Mouse (Mus musculus) midbrain, embryonic 10.5 days (tissue): ENCODE data around the gene Ubr2. TPM values are rescaled to one million over a fixed set of nuclear protein-coding genes. Genes with fewer than 3 reads are reported as not detected.
A peak's percentile ranks its signal among the peaks of the same experiment; 100 is the strongest.

ENCODE experiments used
- DNase-seq: peaks from one replicate; pipeline ENCODE4 v3.0.0-alpha.2; 2017; ENCODE audit warnings: low spot score
- H3K27ac ChIP-seq: fragments of 300-500 bp; sonication (generic); replicated peaks from 2 replicates; pipeline ENCODE4 v1.5.1; 2016; ENCODE audit warnings: mild to moderate bottlenecking
- H3K27me3 ChIP-seq: fragments of 300-500 bp; sonication (generic); 2 replicates; pipeline ENCODE4 v1.6.1; 2016; ENCODE audit warnings: low read depth, mild to moderate bottlenecking; ENCODE audit not compliant: poor library complexity, severe bottlenecking
- H3K36me3 ChIP-seq: fragments of 300-500 bp; sonication (generic); 2 replicates; pipeline ENCODE4 v1.6.1; 2016; ENCODE audit warnings: mild to moderate bottlenecking, moderate library complexity
- H3K4me1 ChIP-seq: fragments of 300-500 bp; sonication (generic); 2 replicates; pipeline ENCODE4 v1.6.1; 2016
- H3K4me3 ChIP-seq: fragments of 300-500 bp; sonication (generic); 2 replicates; pipeline ENCODE4 v1.5.1; 2016; ENCODE audit warnings: mild to moderate bottlenecking, moderate library complexity
- H3K9me3 ChIP-seq: fragments of 300-500 bp; sonication (generic); replicated peaks from 2 replicates; pipeline ENCODE4 v1.6.1; 2016; ENCODE audit warnings: mild to moderate bottlenecking
- WGBS: fragments of 180-500 bp; shearing (Covaris S2); methylation state at CpG from one replicate; pipeline ENCODE4 v1.1.7; 2016; 5-methylcytosine and 5-hydroxymethylcytosine counted together
- polyA plus RNA-seq: library from polyadenylated mRNA; unstranded; fragments of >200 nt; fragmentation: Nextera tagmentation; extraction: Ambion mirVana; gene quantifications from 2 replicates; pipeline ENCODE4 v1.2.1, GENCODE M21; 2016

Ubr2 gene
- polyA plus RNA-seq, 1 experiment from 2014 or later: 15.5 TPM

DNA sequence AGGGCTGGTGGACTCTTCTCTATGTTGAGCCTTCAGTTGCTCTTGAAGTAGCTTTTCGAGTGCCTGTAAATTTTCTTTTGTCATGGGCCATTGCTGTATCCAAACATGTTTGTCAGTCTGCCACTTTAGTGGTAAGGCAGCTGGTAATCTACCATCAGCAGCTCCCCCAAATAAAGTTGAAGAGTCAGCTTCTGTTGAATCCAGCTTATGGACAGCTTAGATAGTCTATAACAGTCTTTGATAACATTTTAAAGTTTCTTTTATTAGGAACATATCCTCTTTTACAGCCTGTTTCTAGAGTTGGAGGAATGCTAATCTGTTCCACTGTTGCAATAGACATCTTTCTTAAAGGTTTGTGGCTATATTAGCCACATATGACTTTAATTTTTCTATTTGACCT, 13.0 kb upstream of the Ubr2 start:
- H3K36me3 ChIP-seq: no peaks in the 10 kb centered on the region
- no peak overlapping the region for H3K4me3 ChIP-seq
- H3K4me1 ChIP-seq: no peaks in the 10 kb centered on the region
- H3K9me3 ChIP-seq: no peaks in the 10 kb centered on the region
- H3K27me3 ChIP-seq: no peaks in the 10 kb centered on the region
- WGBS: 95% methylated on average over 1 of the region's 1 CpGs
- H3K27ac ChIP-seq: no peak overlapping the region
- no peak for DNase-seq

DNA sequence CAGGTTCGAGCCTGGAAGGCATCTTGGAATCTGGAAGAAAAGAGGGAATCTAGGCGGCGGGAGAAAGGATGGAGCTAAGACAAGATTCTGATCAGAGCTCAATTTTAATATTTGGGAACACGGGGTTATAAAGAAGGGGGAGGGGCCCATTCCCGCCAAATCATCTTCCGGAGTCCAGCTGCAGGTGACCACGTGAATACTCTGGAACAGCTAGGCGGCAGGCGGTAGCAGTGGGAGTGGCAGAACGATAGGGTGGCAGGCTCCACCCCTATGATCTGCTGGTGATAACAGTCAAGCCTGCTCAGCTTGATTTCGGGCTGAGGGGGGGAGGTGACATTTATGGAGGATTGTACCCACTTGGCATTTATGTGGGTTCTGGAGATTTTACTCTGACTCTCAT, 2.5 kb upstream of the Ubr2 start:
- Histone ChIP-seq H3K36me3 (no peaks in the 10 kb centered on the region), H3K4me3 (no peak overlapping the region), H3K27ac (no peak overlapping the region), H3K27me3 (no peaks in the 10 kb centered on the region; the same call in 1 of the 2 replicates), H3K4me1 (peaks cover 15% of the 10 kb centered on the region), H3K9me3 (no peaks in the 10 kb centered on the region)
- 47% methylated on average over 11 of the region's 11 CpGs for WGBS
- no peak for DNase-seq

DNA sequence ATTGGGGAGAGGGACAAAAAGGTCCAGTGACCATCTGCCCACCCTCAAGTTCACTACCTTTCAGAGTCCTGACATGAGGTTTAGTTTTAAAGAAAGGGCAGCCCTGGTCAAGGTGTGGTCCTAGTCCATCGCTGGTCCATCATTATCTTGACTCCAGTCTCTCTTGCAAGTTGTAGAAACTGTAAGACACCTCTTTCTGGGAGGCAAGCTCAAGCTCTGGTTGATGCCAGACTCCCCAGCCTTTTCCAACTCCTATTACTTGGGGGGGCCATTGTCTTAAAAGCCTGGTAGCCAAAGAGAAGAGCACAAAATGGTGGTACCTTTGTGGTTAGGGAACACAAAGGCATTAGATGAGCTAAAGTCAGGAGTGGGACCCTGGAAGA, 1.3 kb upstream of the Ubr2 start:
- Histone ChIP-seq H3K27ac (no peak overlapping the region), H3K4me3 (no peak overlapping the region), H3K27me3 (no peaks in the 10 kb centered on the region; the same call in 1 of the 2 replicates), H3K36me3 (peaks cover 9% of the 10 kb centered on the region), H3K4me1 (peaks cover 19% of the 10 kb centered on the region), H3K9me3 (no peaks in the 10 kb centered on the region)
- DNase-seq: no peak
- 85% methylated on average over 1 of the region's 1 CpGs for WGBS

DNA sequence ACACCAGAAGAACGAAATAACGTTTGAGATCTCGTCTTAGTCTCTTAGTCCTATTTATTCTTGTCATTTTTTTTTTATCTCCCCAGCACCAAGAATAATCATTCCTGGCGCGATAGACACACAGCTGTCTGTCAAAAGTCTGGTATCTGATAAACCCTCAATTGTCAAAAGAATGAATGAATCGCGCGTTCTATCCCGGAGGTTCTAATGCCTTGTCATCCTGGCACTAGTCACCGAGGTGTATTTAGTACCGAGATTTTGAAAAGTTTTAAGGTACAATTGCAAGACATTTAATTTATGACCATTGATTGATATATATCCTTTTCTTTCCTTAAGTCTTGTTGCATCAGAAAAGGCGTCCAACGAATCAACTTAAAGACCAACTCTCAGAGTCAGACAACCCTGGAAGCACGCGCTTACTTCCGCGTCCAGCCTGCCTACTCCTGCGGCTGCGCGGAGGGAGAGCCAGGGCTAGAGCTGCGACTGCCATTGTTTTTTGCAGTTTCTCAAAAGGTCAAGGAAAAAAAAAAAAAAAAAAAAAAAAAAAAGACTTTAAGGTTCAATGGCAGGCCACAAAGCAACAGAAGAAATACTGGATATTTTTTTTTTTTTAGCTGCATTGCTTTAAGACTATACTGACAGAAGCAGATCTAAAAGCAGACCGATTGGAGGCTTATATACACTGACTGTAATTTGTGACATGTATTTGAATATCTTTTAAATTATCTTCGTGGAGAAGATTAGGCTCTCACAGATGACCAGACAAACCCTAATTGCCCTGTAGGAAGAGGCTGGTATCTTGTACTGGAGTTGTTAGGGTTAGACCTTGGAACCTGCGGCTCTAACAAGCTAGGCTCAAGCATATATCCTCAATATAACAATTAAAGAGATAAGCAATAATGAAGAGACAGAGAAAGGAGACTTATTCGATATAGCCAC, 635 bp upstream of the Ubr2 start:
- DNase-seq: peak; percentile 70
- 12% methylated on average over 25 of the region's 25 CpGs for WGBS
- H3K36me3 ChIP-seq: peaks cover 13% of the 10 kb centered on the region
- no peaks in the 10 kb centered on the region; the same call in 1 of the 2 replicates for H3K27me3 ChIP-seq
- peaks cover 19% of the 10 kb centered on the region for H3K4me1 ChIP-seq
- peak overlapping the region; percentile 96 for H3K4me3 ChIP-seq
- no peaks in the 10 kb centered on the region for H3K9me3 ChIP-seq
- H3K27ac ChIP-seq: peak overlapping the region; percentile 97

DNA sequence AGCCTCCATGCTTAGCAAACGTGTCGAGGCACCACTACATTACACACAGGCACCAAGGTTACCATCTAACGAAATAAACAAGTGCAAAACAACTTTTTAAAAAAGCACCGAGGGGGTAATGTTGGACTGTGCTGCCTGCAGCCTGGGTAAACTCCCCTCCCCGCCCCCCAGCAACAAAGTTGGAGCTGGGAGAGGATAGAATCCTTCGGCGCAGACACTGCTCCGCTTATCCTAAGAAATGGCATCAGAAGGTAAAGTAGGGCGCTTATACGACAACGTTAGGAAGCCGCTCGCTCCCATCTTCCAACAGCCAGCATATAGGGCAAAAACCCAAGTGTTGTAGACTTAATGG, 834 bp downstream of the Ubr2 start:
- DNase-seq: no peak
- H3K4me1 ChIP-seq: peaks cover 22% of the 10 kb centered on the region
- no peaks in the 10 kb centered on the region; the same call in 1 of the 2 replicates for H3K27me3 ChIP-seq
- no peaks in the 10 kb centered on the region for H3K9me3 ChIP-seq
- H3K4me3 ChIP-seq: peak overlapping the region; percentile 96
- peak overlapping the region; percentile 97 for H3K27ac ChIP-seq
- H3K36me3 ChIP-seq: peaks cover 13% of the 10 kb centered on the region
- WGBS: 3% methylated on average over 13 of the region's 13 CpGs

DNA sequence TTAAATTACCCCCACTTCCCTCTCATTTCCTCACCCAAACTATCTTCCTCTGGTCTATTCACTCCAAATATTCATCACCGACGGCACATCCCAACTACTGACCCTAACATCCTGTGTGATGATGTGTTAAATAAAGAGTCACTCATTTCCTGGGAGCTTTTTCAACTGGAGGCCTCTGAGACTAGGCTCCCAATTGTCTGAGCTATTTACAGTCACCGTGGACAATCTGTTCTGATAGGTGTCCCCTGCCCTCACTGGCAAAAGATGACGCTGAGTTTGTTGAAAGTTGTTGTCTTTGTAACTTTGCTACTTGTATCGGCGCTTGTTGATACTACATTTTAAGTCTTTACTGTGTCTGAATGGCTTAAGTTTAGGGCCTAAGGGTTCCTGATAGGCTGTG, 1.3 kb downstream of the Ubr2 start:
- H3K4me3 ChIP-seq: peak overlapping the region; percentile 96
- peaks cover 22% of the 10 kb centered on the region for H3K4me1 ChIP-seq
- peak overlapping the region; percentile 97 for H3K27ac ChIP-seq
- no peaks in the 10 kb centered on the region; the same call in 1 of the 2 replicates for H3K27me3 ChIP-seq
- WGBS: 36% methylated on average over 6 of the region's 6 CpGs
- no peak for DNase-seq
- peaks cover 13% of the 10 kb centered on the region for H3K36me3 ChIP-seq
- H3K9me3 ChIP-seq: no peaks in the 10 kb centered on the region

DNA sequence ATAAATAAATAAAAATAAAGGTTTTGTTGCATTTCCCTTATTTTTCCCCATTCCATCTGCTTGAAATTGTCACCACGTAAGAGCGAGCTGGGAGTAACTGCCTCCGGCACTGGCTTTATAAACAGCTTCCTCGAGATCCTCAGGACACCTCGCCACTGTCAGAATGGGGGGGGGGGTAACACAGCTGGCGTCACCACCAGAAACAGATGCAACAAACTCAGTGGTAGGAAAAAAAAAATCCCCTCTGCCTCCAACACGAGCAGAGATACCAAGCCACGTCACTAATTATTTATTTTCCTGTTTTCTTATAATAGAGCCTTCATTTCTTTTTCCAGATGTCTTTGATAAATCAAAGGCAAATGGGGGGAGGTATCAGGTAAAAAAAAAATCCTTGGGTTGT, 1.9 kb downstream of the Ubr2 start:
- Histone ChIP-seq H3K27me3 (no peaks in the 10 kb centered on the region; the same call in 1 of the 2 replicates), H3K27ac (no peak overlapping the region), H3K4me3 (peak overlapping the region; percentile 96), H3K36me3 (peaks cover 13% of the 10 kb centered on the region), H3K4me1 (peaks cover 22% of the 10 kb centered on the region), H3K9me3 (no peaks in the 10 kb centered on the region)
- DNase-seq: no peak
- WGBS: 68% methylated on average over 8 of the region's 8 CpGs

DNA sequence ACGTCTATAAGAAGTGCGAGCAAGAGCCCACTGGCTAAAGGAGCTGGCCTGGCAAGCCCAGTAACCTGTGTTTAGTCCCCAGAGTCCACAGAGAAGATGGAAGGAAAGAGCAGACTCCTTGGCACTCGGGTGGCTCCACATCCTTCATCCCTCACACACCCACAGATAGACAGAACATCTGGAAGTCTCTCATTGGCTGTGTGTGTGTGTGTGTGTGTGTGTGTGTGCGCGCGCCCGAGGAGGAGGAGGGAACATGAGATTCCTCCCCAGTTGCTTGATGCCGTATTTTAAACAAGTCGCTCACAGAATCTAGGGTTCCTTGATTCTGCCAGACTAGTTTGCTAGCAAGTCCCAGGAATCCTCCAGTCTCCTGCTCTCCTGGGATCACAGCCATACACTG, 3.6 kb downstream of the Ubr2 start:
- 88% methylated on average over 9 of the region's 9 CpGs for WGBS
- Histone ChIP-seq H3K27ac (no peak overlapping the region), H3K4me1 (peaks cover 22% of the 10 kb centered on the region), H3K27me3 (no peaks in the 10 kb centered on the region), H3K9me3 (no peaks in the 10 kb centered on the region), H3K36me3 (peaks cover 16% of the 10 kb centered on the region), H3K4me3 (no peak overlapping the region)
- no peak for DNase-seq

DNA sequence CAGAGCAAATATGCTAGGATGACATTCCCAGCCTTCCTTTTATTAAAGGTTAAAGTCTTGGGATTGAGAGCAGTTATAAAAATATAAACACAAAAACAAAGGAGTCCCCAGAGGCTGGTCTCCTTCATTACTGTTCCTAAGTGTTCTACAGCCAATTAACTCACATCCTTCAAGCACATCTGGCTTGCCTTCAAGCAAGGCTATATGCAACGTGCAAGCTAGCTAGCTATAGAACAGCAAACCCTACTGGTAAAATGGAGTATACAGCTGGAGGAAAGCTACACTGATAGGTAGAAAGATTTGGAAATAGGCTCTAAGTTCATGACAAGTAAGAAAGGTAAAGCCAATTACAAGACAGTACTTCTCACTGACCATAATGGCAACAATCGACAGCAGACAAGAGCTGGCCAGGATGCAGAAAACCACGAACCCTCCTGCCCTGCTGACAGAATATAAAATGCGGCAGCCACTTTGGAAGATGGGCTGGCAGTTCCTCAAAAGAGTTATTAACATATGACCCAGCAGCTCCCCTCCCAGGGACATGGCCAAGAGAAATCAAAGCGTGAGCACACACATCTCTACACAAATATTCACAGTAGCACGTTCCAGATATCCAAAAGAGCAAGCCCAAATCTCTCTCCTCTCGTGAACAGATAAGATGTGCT, 4.5 kb downstream of the Ubr2 start:
- Histone ChIP-seq H3K27me3 (no peaks in the 10 kb centered on the region), H3K4me3 (no peak overlapping the region), H3K4me1 (peaks cover 22% of the 10 kb centered on the region), H3K27ac (no peak overlapping the region), H3K36me3 (peaks cover 19% of the 10 kb centered on the region), H3K9me3 (no peaks in the 10 kb centered on the region)
- no peak for DNase-seq
- WGBS: 84% methylated on average over 7 of the region's 7 CpGs

DNA sequence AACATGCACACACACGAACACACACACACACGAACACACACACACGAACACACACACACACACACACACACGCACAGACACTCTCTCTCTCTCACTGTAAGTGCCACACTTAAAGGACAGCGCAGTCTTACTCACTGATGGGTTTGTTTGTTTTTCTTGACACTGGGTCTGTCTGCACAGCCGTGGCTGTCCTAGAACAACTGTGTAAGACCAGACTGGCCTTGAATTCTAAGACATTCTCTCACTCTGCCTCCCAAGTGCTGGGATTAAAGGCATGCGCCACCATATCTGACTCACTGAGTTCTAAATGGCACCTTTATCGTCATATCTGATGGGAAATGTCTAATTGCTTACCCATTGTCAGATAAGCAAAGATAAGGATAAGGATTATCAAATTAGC, 7.1 kb downstream of the Ubr2 start:
- Histone ChIP-seq H3K4me3 (no peak overlapping the region), H3K9me3 (no peaks in the 10 kb centered on the region), H3K36me3 (peaks cover 43% of the 10 kb centered on the region), H3K4me1 (peaks cover 11% of the 10 kb centered on the region), H3K27ac (no peak overlapping the region), H3K27me3 (no peaks in the 10 kb centered on the region)
- DNase-seq: no peak
- 88% methylated on average over 8 of the region's 8 CpGs for WGBS

DNA sequence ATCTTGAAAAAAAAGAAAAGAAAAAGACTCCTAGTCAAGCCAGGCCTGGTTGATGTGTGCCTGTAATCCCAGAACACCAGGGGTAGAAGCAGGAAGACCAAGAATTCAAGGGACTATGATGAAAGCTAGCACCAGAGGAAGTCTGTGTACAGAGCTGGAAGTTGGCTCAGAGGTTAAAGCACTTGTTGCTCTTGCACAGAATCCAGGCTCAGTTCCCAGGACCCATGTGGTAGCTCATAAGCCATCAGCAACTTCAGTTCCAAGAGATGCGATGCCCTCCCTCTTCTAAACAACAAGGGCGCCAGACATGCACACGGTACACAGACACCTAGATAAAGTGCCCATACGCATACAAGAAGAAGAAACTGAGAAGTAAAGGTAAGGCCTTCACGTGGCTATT, 8.0 kb downstream of the Ubr2 start:
- DNase-seq: no peak
- H3K4me1 ChIP-seq: peaks cover 7% of the 10 kb centered on the region
- H3K27me3 ChIP-seq: no peaks in the 10 kb centered on the region
- H3K9me3 ChIP-seq: no peaks in the 10 kb centered on the region
- 95% methylated on average over 5 of the region's 5 CpGs for WGBS
- no peak overlapping the region for H3K27ac ChIP-seq
- no peak overlapping the region for H3K4me3 ChIP-seq
- H3K36me3 ChIP-seq: peaks cover 51% of the 10 kb centered on the region

DNA sequence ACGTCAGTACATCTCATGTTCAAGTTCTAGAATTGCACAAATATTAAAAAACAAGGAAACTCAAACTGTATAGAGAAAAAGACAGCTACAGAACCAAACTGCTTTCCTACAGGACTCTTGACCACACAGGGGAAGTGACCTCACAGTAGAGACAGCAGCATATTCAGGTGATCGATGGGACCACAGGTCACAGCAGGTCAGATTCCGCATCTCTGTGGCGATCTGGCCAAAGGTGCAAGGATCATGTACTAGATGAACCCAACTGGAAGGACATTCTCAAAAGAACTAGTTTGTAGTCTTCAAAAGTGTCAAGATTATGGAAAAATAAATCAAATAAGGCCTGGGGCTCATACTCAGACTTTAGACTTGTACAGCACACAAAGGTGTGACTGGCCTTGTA, 11.5 kb downstream of the Ubr2 start:
- no peak overlapping the region for H3K27ac ChIP-seq
- H3K27me3 ChIP-seq: no peaks in the 10 kb centered on the region
- no peak for DNase-seq
- H3K9me3 ChIP-seq: no peaks in the 10 kb centered on the region
- no peak overlapping the region for H3K4me3 ChIP-seq
- H3K36me3 ChIP-seq: peaks cover 69% of the 10 kb centered on the region
- WGBS: 95% methylated on average over 4 of the region's 4 CpGs
- no peaks in the 10 kb centered on the region for H3K4me1 ChIP-seq

DNA sequence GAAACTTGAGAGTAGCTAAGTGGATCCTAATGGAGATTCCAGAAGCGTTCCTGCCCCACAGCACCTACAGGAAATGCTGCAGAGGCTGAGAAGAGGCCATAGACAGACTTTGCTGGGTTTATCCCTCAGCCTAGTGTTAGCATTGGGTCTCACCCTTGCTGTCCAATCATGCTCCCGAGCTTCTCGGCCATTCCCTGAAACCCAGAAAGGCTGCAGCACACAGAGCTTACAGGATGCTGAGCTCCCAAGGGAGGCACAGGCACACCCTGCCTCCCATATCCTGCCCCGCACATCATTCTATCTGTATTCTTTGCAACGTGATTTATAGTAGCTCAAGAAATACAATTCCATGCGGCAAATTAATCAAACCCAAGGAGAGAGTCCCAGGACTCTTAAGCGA, 13.9 kb downstream of the Ubr2 start:
- H3K4me1 ChIP-seq: no peaks in the 10 kb centered on the region
- H3K4me3 ChIP-seq: no peak overlapping the region
- DNase-seq: no peak
- H3K36me3 ChIP-seq: peaks cover 88% of the 10 kb centered on the region
- H3K9me3 ChIP-seq: no peaks in the 10 kb centered on the region
- H3K27me3 ChIP-seq: no peaks in the 10 kb centered on the region
- H3K27ac ChIP-seq: no peak overlapping the region
- 90% methylated on average over 7 of the region's 7 CpGs for WGBS
